Mouse (Mus musculus) hematopoietic stem cell, adult 5-6 weeks (primary cell): ENCODE measurements around the gene Gabpb1. TPM values are rescaled to one million over a fixed set of nuclear protein-coding genes. Genes with fewer than 3 reads are reported as not detected.

Experiments used
- ATAC-seq, 2 experiments: fragments of 125-278 bp in 1 of 2; replicated peaks in 1 of 2; 2 replicates each; pipeline ENCODE4 v1.8.0; 2016 to 2017; ENCODE audit warnings: inconsistent platforms in 2 of 2, mild to moderate bottlenecking in 2 of 2, moderate number of reproducible peaks in 2 of 2, low read depth in 1 of 2, moderate TSS enrichment in 1 of 2; ENCODE audit not compliant: low FRiP score in 2 of 2, poor library complexity in 2 of 2, severe bottlenecking in 2 of 2, insufficient read depth in 1 of 2, low TSS enrichment in 1 of 2
- total RNA-seq: library from RNA; stranded (forward); fragments of 172-1452, 232-1000 nt; gene quantifications from 2 replicates; pipeline ENCODE4 v1.2.3, GENCODE M21; 2017

Gabpb1 gene
- 71.6 and 85.9 TPM in 2 replicates for total RNA-seq

GRCm38 (mm10) chr2:126676122-126676515 is at the start of gene Gabpb1:
Gabpb1 (minus strand) TSS chr2:126676337.
- no peak for ATAC-seq

GRCm38 (mm10) chr2:126712950-126713349 is 36.8 kb upstream of the Gabpb1 start:
- ATAC-seq, result no peak

- no peak for ATAC-seq
These were observed 36.4 kb upstream of the Gabpb1 start for GRCm38 (mm10) chr2:126712526-126712925.

GRCm38 (mm10) chr2:126708361-126708760 is 32.2 kb upstream of the Gabpb1 start:
- ATAC-seq, result no peak

- ATAC-seq, result no peak; a peak in 1 of 4 replicates
These were observed 31.3 kb upstream of the Gabpb1 start for GRCm38 (mm10) chr2:126707438-126707779.

GRCm38 (mm10) chr2:126706759-126707437 is 30.8 kb upstream of the Gabpb1 start, which contains the start of gene Usp8:
Usp8 (plus strand) TSS chr2:126707328.
- peak; percentile 98 to 99 for ATAC-seq

- ATAC-seq, result no peak
These were observed 19.1 kb upstream of the Gabpb1 start for GRCm38 (mm10) chr2:126695285-126695684.

GRCm38 (mm10) chr2:126691290-126691689 is 15.2 kb upstream of the Gabpb1 start:
- no peak for ATAC-seq

GRCm38 (mm10) chr2:126682937-126683336 is 6.8 kb upstream of the Gabpb1 start:
- ATAC-seq, result no peak

- ATAC-seq, result peak; percentile 65 to 69
These were observed 6.2 kb upstream of the Gabpb1 start for GRCm38 (mm10) chr2:126682333-126682732.

- no peak for ATAC-seq
These were observed 1.2 kb upstream of the Gabpb1 start for GRCm38 (mm10) chr2:126677366-126677765.

- peak; percentile 55 to 70 for ATAC-seq
These were observed 692 bp downstream of the Gabpb1 start for GRCm38 (mm10) chr2:126675169-126676121.

- ATAC-seq, result peak in 1 of 2 experiments; percentile 5; a peak in 1 of 4 replicates
These were observed 1.5 kb downstream of the Gabpb1 start for GRCm38 (mm10) chr2:126674441-126675168.

GRCm38 (mm10) chr2:126673317-126674242 is 2.6 kb downstream of the Gabpb1 start:
- peak; percentile 48 to 57 for ATAC-seq

- no peak for ATAC-seq
These were observed 7.4 kb downstream of the Gabpb1 start for GRCm38 (mm10) chr2:126668621-126669252.

GRCm38 (mm10) chr2:126665984-126666383 is 10.2 kb downstream of the Gabpb1 start:
- no peak for ATAC-seq
